Mouse (Mus musculus): ENCODE results near the gene Scd1. TPM values are rescaled to one million over a fixed set of nuclear protein-coding genes. Genes with fewer than 3 reads are reported as not detected.

The Scd1 gene
- polyA plus RNA-seq, 1 experiment from 2014 or later, result 3.1 TPM

DNA sequence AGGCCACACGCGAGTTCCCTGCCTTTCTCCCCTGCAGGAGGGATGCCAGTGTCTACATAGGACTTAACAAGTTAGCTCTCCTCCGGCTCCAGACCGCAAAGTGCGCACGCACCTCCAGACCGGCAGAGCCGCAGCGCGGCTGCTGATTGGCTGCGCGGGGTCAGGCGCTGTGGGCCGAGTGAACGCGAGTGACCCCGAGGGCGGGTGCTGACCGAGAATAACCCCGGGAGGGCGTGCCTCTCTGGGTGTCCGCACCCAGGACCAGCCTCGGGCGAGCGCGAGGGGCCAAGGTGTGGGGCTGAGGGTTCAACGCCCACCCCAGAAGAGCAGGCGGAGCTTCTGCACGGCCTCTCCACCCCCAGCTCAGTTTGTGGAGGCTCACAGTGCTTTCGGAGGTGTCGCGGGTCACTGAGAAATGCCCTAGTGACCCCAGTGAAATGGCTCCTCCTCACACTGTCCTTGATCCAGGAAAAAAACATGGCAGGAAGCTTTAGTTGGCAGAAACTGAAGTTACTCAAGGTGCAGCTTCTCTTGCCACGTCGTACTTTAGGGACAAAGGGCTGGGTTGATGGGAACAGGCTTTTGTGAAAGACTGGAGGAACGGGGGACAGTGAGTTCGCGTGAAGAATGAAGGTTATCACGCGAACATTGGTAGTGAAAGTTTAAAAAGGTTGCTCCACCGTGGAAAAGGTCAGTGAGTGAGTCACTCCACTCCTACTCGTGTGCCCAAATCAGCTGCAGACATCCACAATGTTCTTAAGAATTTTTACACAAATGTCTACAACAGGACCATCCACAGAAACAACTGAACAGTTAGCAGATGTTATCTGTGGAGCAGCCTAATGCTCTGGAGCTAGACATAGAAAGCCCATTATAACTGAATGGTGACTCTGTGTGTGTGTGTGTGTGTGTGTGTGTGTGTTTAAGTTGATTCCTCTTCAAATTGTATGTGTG is 18.9 kb downstream of the Scd1 start:
- peak overlapping the region; percentile 80 for H3K4me2 ChIP-seq
- whole genome bisulfite sequencing, result 2% methylated on average over 41 of the region's 41 CpGs
- H3K36me3 ChIP-seq (ENCODE audit: insufficient read depth), result no peaks in the 10 kb centered on the region
- ATAC-seq (ENCODE audit: insufficient read depth), result peak; percentile 99
- peak overlapping the region; percentile 59 for H3K9ac ChIP-seq
- peak overlapping the region; percentile 56 for H3K4me3 ChIP-seq (ENCODE audit: low read depth, low read length)
- peak; percentile 96 for DNase-seq
- 0 out of 2 replicates have a peak, but pooled peaks cover 3% of the 10 kb centered on the region for H3K4me1 ChIP-seq (ENCODE audit: insufficient read depth)
- TF ChIP-seq CTCF (IDR thresholded peaks at IDR 0.05; ENCODE audit: low read depth), result no peak
- H3K9me3 ChIP-seq (ENCODE audit: low read depth, low read length), result no peaks in the 10 kb centered on the region
- no peaks in the 10 kb centered on the region for H3K27me3 ChIP-seq (ENCODE audit: insufficient read depth, low read length)
- peak overlapping the region; percentile 73 for H3K27ac ChIP-seq (ENCODE audit: low read depth)

- H3K4me3 ChIP-seq (ENCODE audit: low read depth, low read length), result peak overlapping the region; percentile 56
- 18% methylated on average over 19 of the region's 19 CpGs for WGBS
- ATAC-seq (ENCODE audit: insufficient read depth), result 0 out of 2 replicates have a peak, but pooled peaks have one; percentile 2
- no peak for TF ChIP-seq CTCF (IDR thresholded peaks at IDR 0.05; ENCODE audit: low read depth)
- H3K9ac ChIP-seq, result peak overlapping the region; percentile 59
- peak overlapping the region; percentile 80 for H3K4me2 ChIP-seq
- no peaks in the 10 kb centered on the region for H3K9me3 ChIP-seq (ENCODE audit: low read depth, low read length)
- 0 out of 2 replicates have a peak, but pooled peaks cover 3% of the 10 kb centered on the region for H3K4me1 ChIP-seq (ENCODE audit: insufficient read depth)
- no peak for DNase-seq
- no peaks in the 10 kb centered on the region for H3K36me3 ChIP-seq (ENCODE audit: insufficient read depth)
- peak overlapping the region; percentile 73 for H3K27ac ChIP-seq (ENCODE audit: low read depth)
- no peaks in the 10 kb centered on the region for H3K27me3 ChIP-seq (ENCODE audit: insufficient read depth, low read length)
Observed at GRCm38 (mm10) chr19:44387746-44388474, 19.8 kb downstream of the Scd1 start.

DNA sequence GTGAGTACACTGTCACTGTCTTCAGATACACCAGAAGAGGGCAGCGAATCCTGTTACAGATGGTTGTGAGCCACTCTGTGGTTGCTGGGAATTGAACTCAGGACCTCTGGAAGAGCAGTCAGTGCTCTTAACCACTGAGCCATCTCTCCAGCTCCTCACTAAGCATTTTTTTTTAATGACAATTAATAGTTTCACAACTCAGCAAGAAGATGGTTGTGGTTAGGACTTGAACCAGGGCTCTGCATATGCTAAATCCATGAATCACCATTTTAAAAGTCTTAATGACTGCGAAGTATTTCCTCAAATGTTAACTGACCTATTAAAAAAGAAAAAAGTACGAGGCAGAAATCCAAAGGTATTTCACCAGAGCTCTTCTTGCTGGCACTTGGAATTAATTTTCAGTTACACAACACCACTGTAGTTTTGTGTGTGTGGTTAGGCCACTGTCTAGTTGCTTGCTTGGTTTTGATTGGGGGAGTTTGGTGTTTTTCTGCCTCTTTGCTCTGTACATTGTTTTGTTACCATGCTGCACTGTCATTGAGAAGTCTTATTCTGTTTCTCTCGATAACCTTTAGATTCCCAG is 20.5 kb downstream of the Scd1 start:
- Histone ChIP-seq H3K4me2 (no peak overlapping the region), H3K4me1 (ENCODE audit: insufficient read depth) (0 out of 2 replicates have a peak, but pooled peaks cover 3% of the 10 kb centered on the region), H3K4me3 (ENCODE audit: low read depth, low read length) (no peak overlapping the region), H3K27ac (ENCODE audit: low read depth) (no peak overlapping the region), H3K9me3 (ENCODE audit: low read depth, low read length) (no peaks in the 10 kb centered on the region), H3K9ac (no peak overlapping the region), H3K36me3 (ENCODE audit: insufficient read depth) (no peaks in the 10 kb centered on the region), H3K27me3 (ENCODE audit: insufficient read depth, low read length) (no peaks in the 10 kb centered on the region)
- ATAC-seq (ENCODE audit: insufficient read depth) (no peak), DNase-seq (no peak)
- no peak for TF ChIP-seq CTCF (IDR thresholded peaks at IDR 0.05; ENCODE audit: low read depth)
- WGBS, result 87% methylated on average over 4 of the region's 4 CpGs

DNA sequence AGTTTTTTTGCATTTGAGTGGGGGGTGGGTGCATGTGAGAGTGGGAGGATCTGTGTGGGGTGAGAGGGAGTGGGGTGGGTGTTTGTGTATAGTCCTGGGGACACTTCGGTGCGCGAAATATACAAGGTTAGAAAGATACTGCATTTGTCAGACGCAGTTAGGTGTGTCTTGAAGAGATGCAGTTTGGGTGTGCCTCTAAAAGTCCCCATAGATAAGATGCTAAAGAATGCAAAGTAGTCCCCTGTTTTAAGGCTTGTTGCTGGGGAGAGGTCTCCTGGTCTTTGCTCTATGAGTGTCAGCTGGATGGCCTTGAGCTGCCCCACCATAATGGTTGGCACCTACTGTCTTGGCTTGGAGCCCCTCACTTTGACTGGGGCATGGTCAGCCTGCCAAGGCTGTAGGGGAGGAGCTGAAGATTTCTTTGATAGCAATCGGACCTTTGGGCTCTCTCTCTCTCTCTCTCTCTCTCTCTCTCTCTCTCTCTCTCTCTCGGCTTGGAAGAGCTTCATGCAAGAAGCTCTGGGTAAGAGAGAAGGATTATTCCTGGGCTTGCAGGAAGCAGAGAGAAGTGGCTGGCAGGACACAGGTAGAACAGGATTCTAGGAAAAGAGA is 21.7 kb downstream of the Scd1 start:
- Histone ChIP-seq H3K36me3 (ENCODE audit: insufficient read depth) (no peaks in the 10 kb centered on the region), H3K4me1 (ENCODE audit: insufficient read depth) (0 out of 2 replicates have a peak, but pooled peaks cover 3% of the 10 kb centered on the region), H3K4me2 (no peak overlapping the region), H3K9ac (no peak overlapping the region), H3K4me3 (ENCODE audit: low read depth, low read length) (no peak overlapping the region), H3K27me3 (ENCODE audit: insufficient read depth, low read length) (no peaks in the 10 kb centered on the region), H3K27ac (ENCODE audit: low read depth) (no peak overlapping the region), H3K9me3 (ENCODE audit: low read depth, low read length) (no peaks in the 10 kb centered on the region)
- no peak for TF ChIP-seq CTCF (IDR thresholded peaks at IDR 0.05; ENCODE audit: low read depth)
- no peak for ATAC-seq (ENCODE audit: insufficient read depth)
- 63% methylated on average over 6 of the region's 6 CpGs for WGBS
- no peak for DNase-seq

GRCm38 (mm10) chr19:44382682-44383321 is 24.9 kb downstream of the Scd1 start:
- ATAC-seq (ENCODE audit: insufficient read depth), result no peak
- 79% methylated on average over 12 of the region's 12 CpGs for WGBS
- no peak for TF ChIP-seq CTCF (IDR thresholded peaks at IDR 0.05; ENCODE audit: low read depth)

DNA sequence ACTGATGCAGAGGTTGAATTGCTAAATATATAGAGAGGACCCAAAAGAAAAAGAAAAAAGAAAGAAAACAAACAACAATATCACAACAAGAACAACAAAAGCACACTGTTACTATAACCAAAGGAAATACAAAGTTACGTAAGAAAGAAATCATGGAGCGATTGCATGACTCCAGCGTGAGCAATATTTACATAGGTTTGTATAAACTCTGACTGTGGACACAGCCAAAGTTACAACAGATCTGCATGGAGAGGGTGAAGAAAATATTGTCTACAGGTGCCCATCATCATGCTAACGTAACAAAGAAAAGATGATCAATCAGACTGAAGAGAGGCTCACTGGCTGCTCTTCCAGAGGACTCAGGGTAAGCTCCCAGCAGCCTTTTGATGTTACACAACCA is 27.6 kb downstream of the Scd1 start:
- 69% methylated on average over 4 of the region's 4 CpGs for WGBS
- Histone ChIP-seq H3K27me3 (ENCODE audit: insufficient read depth, low read length) (no peaks in the 10 kb centered on the region), H3K36me3 (ENCODE audit: insufficient read depth) (no peaks in the 10 kb centered on the region), H3K4me1 (ENCODE audit: insufficient read depth) (no peaks in the 10 kb centered on the region), H3K4me2 (no peak overlapping the region), H3K9me3 (ENCODE audit: low read depth, low read length) (no peaks in the 10 kb centered on the region), H3K9ac (no peak overlapping the region), H3K4me3 (ENCODE audit: low read depth, low read length) (no peak overlapping the region), H3K27ac (ENCODE audit: low read depth) (no peak overlapping the region)
- no peak for DNase-seq
- TF ChIP-seq CTCF (IDR thresholded peaks at IDR 0.05; ENCODE audit: low read depth), result no peak
- ATAC-seq (ENCODE audit: insufficient read depth), result no peak

More at GRCm38 (mm10) chr19:44382682-44383321, 24.9 kb downstream of the Scd1 start:
- no peak overlapping the region for H3K9ac ChIP-seq
- no peaks in the 10 kb centered on the region for H3K36me3 ChIP-seq (ENCODE audit: insufficient read depth)
- H3K4me2 ChIP-seq, result no peak overlapping the region
- no peak overlapping the region for H3K27ac ChIP-seq (ENCODE audit: low read depth)
- H3K4me1 ChIP-seq (ENCODE audit: insufficient read depth), result no peaks in the 10 kb centered on the region
- no peaks in the 10 kb centered on the region for H3K9me3 ChIP-seq (ENCODE audit: low read depth, low read length)
- H3K27me3 ChIP-seq (ENCODE audit: insufficient read depth, low read length), result no peaks in the 10 kb centered on the region
- DNase-seq, result no peak
- no peak overlapping the region for H3K4me3 ChIP-seq (ENCODE audit: low read depth, low read length)
